Mouse (Mus musculus): ENCODE results near the gene Cdt1.
A peak's percentile ranks its signal among the peaks of the same experiment; 100 is the strongest.

Cdt1 gene

GRCm38 (mm10) chr8:122574667-122575251 lies 6.9 kb downstream of the Cdt1 start:
- DNase-seq = no peak

DNA sequence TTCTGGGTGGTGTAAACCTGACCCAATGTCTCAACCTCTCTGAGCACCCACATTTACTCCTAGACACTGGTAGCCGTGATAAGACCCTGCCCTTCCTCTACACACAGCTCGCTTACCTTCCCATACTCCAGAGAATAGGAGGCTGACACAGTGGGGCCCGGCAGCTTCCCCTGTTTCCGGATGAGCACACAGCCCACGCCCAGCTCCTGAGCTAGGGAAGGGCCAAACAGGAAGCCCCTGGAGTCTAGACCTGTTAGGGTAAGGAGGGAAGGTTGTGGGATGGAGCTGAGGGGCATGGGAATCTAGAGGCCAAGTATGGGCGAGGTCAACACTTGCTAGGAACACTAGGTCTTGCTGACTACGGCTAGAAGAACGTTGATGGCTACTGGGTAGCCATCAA lies 7.5 kb downstream of the Cdt1 start:
- DNase-seq = no peak

- DNase-seq = no peak
These were observed 8.2 kb downstream of the Cdt1 start for GRCm38 (mm10) chr8:122575735-122576647.

DNA sequence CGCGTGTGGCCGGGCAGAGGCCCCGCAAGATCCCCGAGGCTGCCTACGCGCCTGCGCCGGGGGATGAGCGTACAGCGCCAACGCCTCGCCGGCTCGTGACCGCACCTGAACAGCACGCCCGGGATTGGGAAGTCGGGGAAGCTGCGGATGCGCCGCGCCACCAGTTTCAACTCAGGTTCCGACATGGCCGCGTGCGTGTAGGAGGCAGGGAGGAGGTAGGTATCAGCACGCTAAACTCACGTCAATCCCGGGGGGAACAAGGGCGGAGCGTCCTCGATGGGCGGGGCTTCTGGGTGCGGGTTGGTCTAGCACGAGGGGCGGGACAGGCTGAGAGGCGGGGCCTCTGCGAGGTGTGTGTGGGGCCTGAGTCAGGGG lies 8.8 kb downstream of the Cdt1 start, which contains the start of gene Aprt:
TSS of gene Aprt (minus strand) at position 262 of the 375 bp plus-strand sequence.
- peak; percentile 96 to 97 for DNase-seq

- no peak for DNase-seq
These were observed 9.3 kb downstream of the Cdt1 start for GRCm38 (mm10) chr8:122577116-122577515.

DNA sequence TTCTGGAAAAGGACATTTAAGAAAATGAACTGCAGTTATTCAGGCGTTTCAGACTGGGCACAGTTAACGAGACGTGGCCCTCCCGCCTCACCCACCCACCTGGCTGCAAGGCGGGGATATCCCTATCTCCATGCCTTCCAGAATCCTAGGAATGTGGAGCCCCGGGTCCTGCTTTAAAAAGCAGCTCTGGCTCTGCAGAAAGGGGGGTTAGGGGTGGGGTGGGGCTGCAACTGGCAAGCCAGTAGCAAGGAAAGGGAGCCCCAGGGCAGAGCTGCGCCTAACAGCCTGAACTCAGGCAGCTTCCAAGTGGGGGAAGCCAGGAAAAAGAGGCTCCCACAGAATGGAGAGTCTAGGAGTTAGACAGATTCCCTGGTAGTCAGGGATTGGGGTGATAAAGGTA lies 11.4 kb downstream of the Cdt1 start:
- no peak for DNase-seq

GRCm38 (mm10) chr8:122580926-122581325 lies 13.1 kb downstream of the Cdt1 start:
- no peak for DNase-seq

- no peak for DNase-seq
These were observed 17.2 kb downstream of the Cdt1 start for GRCm38 (mm10) chr8:122584981-122585380.

- DNase-seq = no peak
These were observed 17.6 kb downstream of the Cdt1 start for GRCm38 (mm10) chr8:122585411-122585891.

GRCm38 (mm10) chr8:122586171-122586570 lies 18.4 kb downstream of the Cdt1 start:
- no peak for DNase-seq

GRCm38 (mm10) chr8:122586749-122587148 lies 18.9 kb downstream of the Cdt1 start:
- no peak for DNase-seq

GRCm38 (mm10) chr8:122593240-122593639 lies 25.4 kb downstream of the Cdt1 start:
- no peak for DNase-seq

DNA sequence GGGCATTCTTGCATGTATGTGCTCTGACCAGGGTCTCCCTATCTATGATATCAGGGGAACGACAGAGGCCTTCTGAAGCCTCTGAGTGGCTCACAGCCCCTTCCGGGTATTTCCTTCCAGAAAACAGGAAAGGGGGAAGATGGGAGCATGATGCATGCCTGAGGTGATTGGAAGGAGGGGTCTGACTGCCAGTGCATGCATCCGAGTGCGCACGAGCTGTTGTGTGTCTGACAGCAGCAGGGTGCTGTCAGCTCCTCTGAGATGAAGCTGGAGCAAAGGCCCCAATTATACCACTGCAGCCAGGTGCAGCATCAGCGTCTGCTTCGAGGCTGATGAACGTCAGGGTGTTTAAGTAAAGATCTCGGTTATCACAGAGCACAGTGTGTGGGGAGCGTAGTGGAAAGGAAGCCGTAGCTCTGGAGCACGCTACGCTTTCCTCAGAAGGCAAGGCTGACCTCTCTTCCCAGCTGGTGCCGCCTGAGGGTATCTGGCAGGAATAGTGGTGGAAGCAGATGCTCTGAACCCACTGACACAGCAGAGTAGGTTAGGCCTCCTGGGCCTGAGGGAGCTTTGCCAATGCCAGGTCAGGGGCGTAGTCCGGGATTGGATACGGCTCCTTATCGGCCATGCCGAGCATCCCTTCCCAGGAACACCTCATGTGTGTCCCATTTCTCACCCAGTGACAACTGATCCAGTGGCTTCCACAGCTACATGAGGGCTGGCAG lies 26.1 kb downstream of the Cdt1 start:
- DNase-seq = no peak

- peak; percentile 30 to 40 for DNase-seq
These were observed 28.2 kb downstream of the Cdt1 start for GRCm38 (mm10) chr8:122596031-122596430.

- DNase-seq = no peak
These were observed 32.9 kb downstream of the Cdt1 start for GRCm38 (mm10) chr8:122600666-122601065.

- DNase-seq = no peak
These were observed 36.8 kb downstream of the Cdt1 start for GRCm38 (mm10) chr8:122604640-122605039.

- DNase-seq = no peak
These were observed 37.6 kb downstream of the Cdt1 start for GRCm38 (mm10) chr8:122605367-122605766.

GRCm38 (mm10) chr8:122606810-122607209 lies 39.0 kb downstream of the Cdt1 start:
- DNase-seq = no peak

DNA sequence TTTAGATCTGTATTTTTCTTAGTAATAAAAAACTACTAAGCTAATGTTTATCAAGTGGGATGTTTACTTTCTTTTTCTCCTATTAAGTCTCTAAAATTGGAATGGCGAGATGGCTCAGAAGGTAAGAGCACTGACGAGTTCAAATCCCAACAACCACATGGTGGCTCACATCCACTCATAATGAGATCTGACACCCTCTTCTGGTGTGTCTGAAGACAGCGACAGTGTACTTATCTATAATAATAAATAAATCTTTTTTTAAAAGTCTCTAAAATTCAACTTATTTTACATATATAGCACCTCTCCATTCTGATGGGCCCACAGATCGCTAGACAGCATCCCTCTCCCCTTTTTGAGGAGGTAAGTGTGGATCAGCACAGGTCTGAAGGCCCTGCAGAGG lies 42.4 kb downstream of the Cdt1 start:
- DNase-seq = no peak

DNA sequence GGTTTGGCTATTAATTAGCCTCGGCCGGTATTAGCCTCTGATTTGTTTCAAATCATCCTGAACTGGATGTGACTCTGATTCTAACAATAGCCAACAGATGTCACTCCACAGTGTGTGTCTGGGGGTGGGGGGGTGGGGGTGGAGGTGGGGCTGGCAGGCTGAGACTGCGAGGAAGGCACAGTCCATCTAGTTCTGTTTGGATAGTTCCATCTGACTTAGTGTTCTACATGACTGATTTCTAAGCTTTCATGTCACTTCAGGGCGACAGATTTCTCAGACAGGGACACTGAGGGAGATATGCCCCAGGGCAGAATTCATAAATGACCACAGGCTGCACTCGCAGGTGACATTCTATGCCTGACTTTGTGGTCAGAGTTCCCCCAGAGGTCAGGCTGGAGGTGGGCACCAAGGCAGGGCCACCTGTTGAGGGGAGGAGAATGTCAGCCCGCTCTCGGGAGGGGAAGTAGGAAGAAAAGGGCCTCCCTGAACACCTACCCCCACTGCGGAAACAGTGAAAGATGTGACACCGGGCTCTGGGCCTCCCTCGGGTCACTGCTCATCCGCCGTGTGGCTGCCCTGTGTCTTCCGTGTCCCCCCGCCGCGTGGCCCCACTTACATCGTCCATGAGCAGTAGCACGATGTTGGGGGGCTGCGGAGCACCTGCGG lies 42.9 kb downstream of the Cdt1 start:
- DNase-seq = no peak

DNA sequence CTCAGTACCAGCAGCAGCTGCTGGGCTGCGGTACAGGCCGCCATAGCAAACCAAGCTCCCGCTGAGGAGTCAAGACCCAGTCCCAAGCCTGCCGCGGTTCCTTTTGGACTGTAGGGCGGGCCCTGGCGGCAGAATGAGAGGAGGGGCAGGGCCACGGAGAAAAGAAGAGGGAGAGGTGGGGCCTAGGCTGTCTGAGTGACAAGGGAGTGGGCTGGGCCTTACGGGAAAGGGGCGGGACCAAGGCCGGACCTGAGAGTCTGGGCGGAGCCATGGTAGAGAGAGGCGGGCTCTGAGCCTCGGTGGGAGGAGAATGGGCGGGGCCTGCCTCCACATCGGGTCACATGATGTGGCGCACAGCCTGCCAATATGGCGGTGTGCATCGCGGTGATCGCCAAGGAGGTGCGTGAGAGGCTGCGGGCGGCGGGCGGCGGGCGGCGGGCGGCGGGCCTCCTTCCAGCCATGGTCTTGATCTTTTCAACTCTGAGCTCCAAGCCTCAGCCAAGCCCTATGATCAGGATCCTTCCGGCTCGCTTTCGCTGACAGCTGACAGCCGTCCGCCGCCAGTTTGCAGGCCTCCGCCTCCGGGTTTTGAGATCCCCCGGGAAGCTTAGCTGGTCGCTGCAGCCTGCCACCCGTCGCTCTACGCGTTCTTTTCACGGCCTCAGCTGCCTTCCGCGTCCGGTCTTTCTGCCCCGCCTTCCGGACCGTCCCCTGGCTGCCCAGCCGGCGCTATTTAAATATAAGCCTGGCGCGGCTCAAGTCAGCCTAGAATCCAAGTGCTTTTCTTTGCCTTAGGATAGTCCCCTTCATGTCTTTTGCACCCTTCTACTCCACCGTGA lies 43.7 kb downstream of the Cdt1 start, which contains the start of the genes Galns and Trappc2l:
TSS of gene Galns (minus strand) at position 169 of the 839 bp plus-strand sequence.
TSS of gene Trappc2l (plus strand) at position 346 of the 839 bp plus-strand sequence.
- DNase-seq = peak; percentile 95 to 96
